Comparison of ENCODE assay signal across 8 mouse cellular contexts in genomic region chr3:115714671-115715651, GRCm38 (mm10). TPM values are rescaled to one million over a fixed set of nuclear protein-coding genes. Genes with fewer than 3 reads are reported as not detected.
DNase-seq lines count a peak whose midpoint lies in the region; ATAC-seq lines count a peak whose summit lies in the region.

TSS of gene S1pr1 (minus strand) at chr3:115715072.

- peaks cover 5% of the 10 kb centered on the region; the same call in 1 of the 2 replicates for H3K36me3 ChIP-seq in embryonic facial prominence, embryonic 15.5 days
- peaks cover 15% of the 10 kb centered on the region for H3K36me3 ChIP-seq in splenic B cell, adult 2 months (ENCODE audit: control insufficient read depth, insufficient read depth, low read length, poor library complexity, severe bottlenecking)

- peak within 1 kb of the TSS; percentile 62 for H3K4me3 ChIP-seq in embryonic facial prominence, embryonic 15.5 days (replicated peaks)

- ATAC-seq in embryonic facial prominence, embryonic 15.5 days (ENCODE audit: insufficient number of reproducible peaks, low FRiP score, low TSS enrichment, low read depth) = peak; percentile 89
- ATAC-seq in monocyte, adult 5-6 weeks (replicated peaks; ENCODE audit: insufficient number of reproducible peaks, low FRiP score, low TSS enrichment, poor library complexity, severe bottlenecking) = peak; percentile 38

- H3K9me3 ChIP-seq in embryonic facial prominence, embryonic 15.5 days (replicated peaks) = no peaks in the 10 kb centered on the region

- H3K4me2 ChIP-seq in embryonic facial prominence, embryonic 15.5 days (replicated peaks) = peak within 1 kb of the TSS; percentile 82

- DNase-seq in A20 (ENCODE audit: low read depth, low spot score) = peak; percentile 84
- DNase-seq in adrenal gland, postnatal 4 days (ENCODE audit: low spot score in 2 of 2) = peak; percentile 27 to 50
- DNase-seq in heart, adult 9 months (ENCODE audit: low spot score in 2 of 2) = peak; percentile 84 to 92
- peak; percentile 71 for DNase-seq in kidney, adult 9 months
- peak; percentile 85 for DNase-seq in liver
- peak; percentile 81 for DNase-seq in splenic B cell, adult 2 months (ENCODE audit: low read depth, low spot score)

- H3K27me3 ChIP-seq in embryonic facial prominence, embryonic 15.5 days = no peaks in the 10 kb centered on the region
- H3K27me3 ChIP-seq in splenic B cell, adult 2 months (ENCODE audit: control insufficient read depth, insufficient read depth, low read length, poor library complexity, severe bottlenecking) = no peaks in the 10 kb centered on the region

- under 1% methylated on average over 51 of the region's 51 CpGs for WGBS in embryonic facial prominence, embryonic 15.5 days

- H3K4me1 ChIP-seq in embryonic facial prominence, embryonic 15.5 days = 0 out of 2 replicates have a peak, but pooled peaks cover 9% of the 10 kb centered on the region

- H3K27ac ChIP-seq in embryonic facial prominence, embryonic 15.5 days (replicated peaks) = peak within 1 kb of the TSS; percentile 87

- peak within 1 kb of the TSS; percentile 57 for H3K9ac ChIP-seq in embryonic facial prominence, embryonic 15.5 days

RNA-seq across cellular contexts. Expression of gene S1pr1, which starts in this region (rescaled TPM):
- total RNA-seq in adrenal gland, postnatal 4 days (2021) = 10 to 100 TPM; 25.4 to 25.8 TPM
- polyA plus RNA-seq in embryonic facial prominence, embryonic 15.5 days (2015; fragmentation: Nextera tagmentation; extraction: Ambion mirVana) = 29.4 and 32.5 TPM in 2 replicates
- total RNA-seq in monocyte, adult 5-6 weeks (2017) = 37.8 to 51.4 TPM (median 40.3 TPM) in 3 replicates

Comparison
In these comparisons a context has a peak if more than half of its experiments do, and no peak if none do; other contexts are left out.
1. Peak in every context shown above with its lines: DNase-seq, ATAC-seq, H3K4me3 ChIP-seq and H3K27ac ChIP-seq.